Mouse (Mus musculus): ENCODE results near the gene Gm20695. TPM values are rescaled to one million over a fixed set of nuclear protein-coding genes. Genes with fewer than 3 reads are reported as not detected.

Gm20695 gene
- total RNA-seq, 1 experiment from 2014 or later, result not detected

- no peak for ATAC-seq (replicated peaks in 1 of 2; ENCODE audit: insufficient read depth in 1 of 2, low FRiP score in 2 of 2, low TSS enrichment in 1 of 2, low read depth in 1 of 2, poor library complexity in 2 of 2, severe bottlenecking in 2 of 2)
Observed at GRCm38 (mm10) chr16:3956369-3956768, 71.9 kb downstream of the Gm20695 start.

GRCm38 (mm10) chr16:3959261-3959660 is 74.8 kb downstream of the Gm20695 start:
- no peak for ATAC-seq (replicated peaks in 1 of 2; ENCODE audit: insufficient read depth in 1 of 2, low FRiP score in 2 of 2, low TSS enrichment in 1 of 2, low read depth in 1 of 2, poor library complexity in 2 of 2, severe bottlenecking in 2 of 2)

- no peak for ATAC-seq (replicated peaks in 1 of 2; ENCODE audit: insufficient read depth in 1 of 2, low FRiP score in 2 of 2, low TSS enrichment in 1 of 2, low read depth in 1 of 2, poor library complexity in 2 of 2, severe bottlenecking in 2 of 2)
Observed at GRCm38 (mm10) chr16:3964990-3965389, 80.5 kb downstream of the Gm20695 start.

- no peak for ATAC-seq (replicated peaks in 1 of 2; ENCODE audit: insufficient read depth in 1 of 2, low FRiP score in 2 of 2, low TSS enrichment in 1 of 2, low read depth in 1 of 2, poor library complexity in 2 of 2, severe bottlenecking in 2 of 2)
Observed at GRCm38 (mm10) chr16:3965534-3965933, 81.1 kb downstream of the Gm20695 start.

Other genes with a start within 250 kb of the Gm20695 start
- gene Mefv, start 166.6 kb upstream of the Gm20695 start, total RNA-seq (2017), result 2.4 and 4.9 TPM in 2 replicates
- 50.8 and 56.0 TPM in 2 replicates for gene Zfp263, start 140.6 kb upstream of the Gm20695 start, total RNA-seq (2017)
- gene Olfr15, start 53.8 kb upstream of the Gm20695 start, total RNA-seq (2017), result not detected in 2 replicates
- 0.94 and 1.5 TPM in 2 replicates for gene Zfp174, start 37.4 kb upstream of the Gm20695 start, total RNA-seq (2017)
- gene Naa60, start 12.3 kb upstream of the Gm20695 start, total RNA-seq (2017), result 26.8 and 36.5 TPM in 2 replicates
- 17.1 and 18.4 TPM in 2 replicates for gene Zfp597, start 87 bp upstream of the Gm20695 start, total RNA-seq (2017)
- gene 1700037C18Rik, start 24.0 kb downstream of the Gm20695 start, total RNA-seq (2017), result 1.4 and 3.1 TPM in 2 replicates
- 52.6 and 61.8 TPM in 2 replicates for gene Cluap1, start 24.2 kb downstream of the Gm20695 start, total RNA-seq (2017)
- 6.2 and 14.7 TPM in 2 replicates for gene Nlrc3, start 92.0 kb downstream of the Gm20695 start, total RNA-seq (2017)
- 22.8 and 29.0 TPM in 2 replicates for gene Slx4, start 119.1 kb downstream of the Gm20695 start, total RNA-seq (2017)
- 0.45 TPM in 1 of 2 replicates, not detected in the other for gene Dnase1, start 152.3 kb downstream of the Gm20695 start, total RNA-seq (2017)
- 107 and 152 TPM in 2 replicates for gene Trap1, start 193.2 kb downstream of the Gm20695 start, total RNA-seq (2017)